Mouse (Mus musculus) kidney, embryonic 16.5 days (tissue): ENCODE measurements around the gene Apoa2. TPM values are rescaled to one million over a fixed set of nuclear protein-coding genes. Genes with fewer than 3 reads are reported as not detected.

Experiments
- ATAC-seq: fragments of 200-750 bp; cut with Nextera tagmentation; 2 replicates; pipeline ENCODE4 v1.8.0; 2017; ENCODE audit warnings: moderate TSS enrichment; ENCODE audit not compliant: low FRiP score, low TSS enrichment
- H3K27ac ChIP-seq: fragments of 300-500 bp; sonication (generic); 2 replicates; pipeline ENCODE4 v1.5.1; 2014; ENCODE audit warnings: low read length
- H3K27me3 ChIP-seq: fragments of 300-500 bp; sonication (generic); 2 replicates; pipeline ENCODE4 v1.6.1; 2014; ENCODE audit warnings: low read length, control low read depth, mixed read lengths; ENCODE audit not compliant: insufficient read depth
- H3K36me3 ChIP-seq: fragments of 300-500 bp; sonication (generic); 2 replicates; pipeline ENCODE4 v1.6.1; 2014; ENCODE audit warnings: low read length, control low read depth, mixed read lengths; ENCODE audit not compliant: insufficient read depth
- H3K4me1 ChIP-seq: fragments of 300-500 bp; sonication (generic); 2 replicates; pipeline ENCODE4 v1.6.1; 2014; ENCODE audit warnings: low read length, control low read depth, mixed read lengths; ENCODE audit not compliant: insufficient read depth
- H3K4me2 ChIP-seq: fragments of 300-500 bp; sonication (generic); replicated peaks from 2 replicates; pipeline ENCODE4 v1.6.1; 2014; ENCODE audit warnings: low read depth, low read length
- H3K4me3 ChIP-seq: fragments of 300-500 bp; sonication (generic); 2 replicates; pipeline ENCODE4 v1.5.1; 2014; ENCODE audit warnings: mild to moderate bottlenecking, low read length
- H3K9ac ChIP-seq: fragments of 300-500 bp; sonication (generic); replicated peaks from 2 replicates; pipeline ENCODE4 v1.6.1; 2014; ENCODE audit warnings: low read length
- H3K9me3 ChIP-seq: fragments of 300-500 bp; sonication (generic); 2 replicates; pipeline ENCODE4 v1.6.1; 2016; ENCODE audit warnings: low read length, control low read depth
- WGBS: fragments of 180-500 bp; shearing (Covaris S2); extraction: QIAGEN DNeasy Blood & Tissue Kit; methylation state at CpG from one replicate; pipeline ENCODE4 v1.1.7; 2014; 5-methylcytosine and 5-hydroxymethylcytosine counted together
- polyA plus RNA-seq: library from polyadenylated mRNA; unstranded; fragments of >200 nt; fragmentation: Nextera tagmentation; extraction: Ambion mirVana; gene quantifications from 2 replicates; pipeline ENCODE4 v1.2.1, GENCODE M21; 2015

Gene Apoa2
- polyA plus RNA-seq, 1 experiment from 2014 or later = 32.2 TPM

DNA sequence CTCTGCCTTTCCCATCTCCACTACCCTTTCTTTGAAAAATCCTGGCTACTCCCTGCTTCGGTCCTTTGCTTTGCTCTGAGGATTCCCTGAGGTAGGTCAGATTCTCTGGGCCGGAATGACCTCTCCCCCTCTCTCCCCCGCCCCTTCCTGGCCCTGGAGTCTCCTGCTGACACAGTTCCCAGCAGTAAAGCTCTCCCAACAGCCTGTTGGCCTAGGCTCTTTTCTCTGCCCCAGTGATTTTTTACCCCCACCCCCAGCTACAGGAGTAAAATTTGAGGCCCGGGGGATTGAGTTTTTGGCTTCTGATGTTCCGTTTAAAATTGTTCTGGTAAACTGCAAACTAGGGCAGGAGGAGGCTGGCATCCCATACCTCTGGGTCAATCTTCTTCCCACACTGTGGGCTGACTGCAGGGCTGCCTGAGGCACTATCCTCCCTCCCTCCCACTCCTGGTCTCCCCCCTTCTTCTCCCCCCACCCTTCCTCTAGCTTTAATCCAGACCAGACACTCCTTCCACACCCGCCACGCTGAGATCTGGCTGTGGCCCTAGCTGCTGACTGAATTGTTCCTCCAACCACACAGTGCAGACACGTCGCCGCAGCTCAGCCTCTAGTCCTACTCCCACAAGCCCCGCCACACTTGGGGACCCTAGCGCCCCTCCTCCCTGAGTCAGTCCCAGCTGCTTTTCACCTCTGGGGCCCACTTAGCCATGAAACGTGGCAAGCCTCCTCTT, 26.9 kb downstream of the Apoa2 start:
- Histone ChIP-seq H3K9me3 (no peaks in the 10 kb centered on the region), H3K4me3 (peak overlapping the region; percentile 45), H3K9ac (peak overlapping the region; percentile 70), H3K4me1 (peaks cover 55% of the 10 kb centered on the region), H3K27me3 (no peaks in the 10 kb centered on the region), H3K27ac (peak overlapping the region; percentile 89), H3K4me2 (peak overlapping the region; percentile 62), H3K36me3 (peaks cover 3% of the 10 kb centered on the region)
- ATAC-seq = peak; percentile 36
- 5% methylated on average over 13 of the region's 13 CpGs for WGBS

DNA sequence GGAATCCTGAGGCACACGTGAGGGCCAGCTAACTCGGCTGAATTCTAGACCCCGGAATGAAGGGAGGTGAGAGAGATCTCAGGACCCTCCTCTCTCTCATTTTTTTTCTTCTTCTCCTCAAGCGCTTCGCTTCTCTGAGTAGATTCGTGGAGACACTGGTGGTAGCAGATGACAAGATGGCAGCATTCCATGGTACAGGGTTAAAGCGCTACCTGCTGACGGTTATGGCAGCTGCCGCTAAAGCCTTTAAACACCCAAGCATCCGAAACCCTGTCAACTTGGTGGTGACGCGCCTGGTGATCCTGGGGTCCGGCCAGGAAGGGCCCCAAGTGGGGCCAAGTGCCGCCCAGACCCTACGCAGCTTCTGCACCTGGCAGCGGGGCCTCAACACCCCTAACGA, 27.6 kb downstream of the Apoa2 start:
- Histone ChIP-seq H3K36me3 (peaks cover 3% of the 10 kb centered on the region), H3K4me2 (peak overlapping the region; percentile 62), H3K9me3 (no peaks in the 10 kb centered on the region), H3K9ac (peak overlapping the region; percentile 70), H3K4me1 (peaks cover 54% of the 10 kb centered on the region), H3K27me3 (no peaks in the 10 kb centered on the region), H3K4me3 (peak overlapping the region; percentile 45), H3K27ac (peak overlapping the region; percentile 89)
- WGBS = 41% methylated on average over 17 of the region's 17 CpGs
- ATAC-seq = no peak

DNA sequence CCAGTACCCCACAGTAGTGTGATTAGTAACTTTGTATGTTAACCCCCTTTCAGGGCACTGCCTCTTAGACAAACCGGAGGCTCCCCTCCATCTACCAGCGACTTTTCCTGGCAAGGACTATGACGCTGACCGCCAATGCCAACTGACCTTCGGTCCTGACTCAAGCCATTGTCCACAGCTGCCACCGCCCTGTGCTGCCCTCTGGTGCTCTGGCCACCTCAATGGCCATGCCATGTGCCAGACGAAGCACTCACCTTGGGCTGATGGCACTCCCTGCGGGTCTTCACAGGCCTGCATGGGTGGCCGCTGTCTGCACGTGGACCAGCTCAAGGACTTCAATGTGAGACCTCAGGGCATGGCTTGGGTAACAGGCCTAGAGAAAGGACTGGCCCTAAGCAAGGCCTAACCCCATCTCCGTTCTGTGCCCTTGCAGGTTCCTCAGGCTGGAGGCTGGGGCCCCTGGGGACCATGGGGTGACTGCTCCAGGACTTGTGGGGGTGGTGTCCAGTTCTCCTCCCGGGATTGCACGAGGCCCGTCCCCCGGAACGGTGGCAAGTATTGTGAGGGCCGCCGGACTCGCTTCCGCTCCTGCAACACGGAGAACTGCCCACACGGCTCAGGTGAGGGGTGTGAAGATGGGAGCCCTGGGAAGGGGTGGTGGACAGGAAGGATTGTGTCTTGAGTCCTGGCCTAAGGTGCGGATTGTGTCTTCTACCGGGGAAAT, 31.4 kb downstream of the Apoa2 start:
- Histone ChIP-seq H3K4me2 (no peak overlapping the region), H3K9ac (no peak overlapping the region)
- 88% methylated on average over 24 of the region's 24 CpGs for WGBS

DNA sequence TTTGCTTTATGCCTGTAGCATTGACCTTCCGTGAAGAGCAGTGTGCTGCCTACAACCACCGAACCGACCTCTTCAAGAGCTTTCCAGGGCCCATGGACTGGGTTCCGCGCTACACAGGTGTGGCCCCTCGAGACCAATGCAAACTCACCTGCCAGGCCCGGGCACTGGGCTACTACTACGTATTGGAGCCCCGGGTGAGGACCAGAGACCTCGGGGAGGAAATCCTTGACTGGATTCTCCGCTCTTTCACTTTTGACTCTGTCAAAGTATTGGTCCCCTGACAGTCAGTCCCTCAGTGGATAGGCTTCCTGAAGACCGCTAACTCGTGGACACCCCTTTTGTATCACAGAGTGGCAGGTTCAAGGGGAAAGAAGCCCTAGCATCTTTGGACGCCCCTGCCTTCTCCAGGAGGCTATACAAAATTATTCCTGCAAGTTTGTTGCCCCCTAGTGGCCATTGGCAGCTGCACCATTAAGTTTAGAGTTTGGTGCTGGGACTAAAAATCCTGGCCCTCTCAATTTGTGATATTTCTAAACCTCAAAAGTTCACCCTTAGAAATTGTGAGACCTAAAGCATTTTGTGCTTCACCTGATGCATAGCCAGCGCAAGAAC, 32.2 kb downstream of the Apoa2 start:
- Histone ChIP-seq H3K27ac (no peak overlapping the region), H3K4me1 (peaks cover 13% of the 10 kb centered on the region), H3K27me3 (no peaks in the 10 kb centered on the region), H3K9ac (no peak overlapping the region), H3K36me3 (peaks cover 12% of the 10 kb centered on the region), H3K4me2 (no peak overlapping the region), H3K4me3 (no peak overlapping the region), H3K9me3 (no peaks in the 10 kb centered on the region)
- WGBS = 71% methylated on average over 15 of the region's 15 CpGs
- no peak for ATAC-seq

More for the DNA sequence above, 31.4 kb downstream of the Apoa2 start:
- ATAC-seq = no peak
- Histone ChIP-seq H3K4me1 (peaks cover 18% of the 10 kb centered on the region), H3K4me3 (no peak overlapping the region), H3K27me3 (no peaks in the 10 kb centered on the region), H3K9me3 (no peaks in the 10 kb centered on the region), H3K36me3 (peaks cover 12% of the 10 kb centered on the region), H3K27ac (no peak overlapping the region)

DNA sequence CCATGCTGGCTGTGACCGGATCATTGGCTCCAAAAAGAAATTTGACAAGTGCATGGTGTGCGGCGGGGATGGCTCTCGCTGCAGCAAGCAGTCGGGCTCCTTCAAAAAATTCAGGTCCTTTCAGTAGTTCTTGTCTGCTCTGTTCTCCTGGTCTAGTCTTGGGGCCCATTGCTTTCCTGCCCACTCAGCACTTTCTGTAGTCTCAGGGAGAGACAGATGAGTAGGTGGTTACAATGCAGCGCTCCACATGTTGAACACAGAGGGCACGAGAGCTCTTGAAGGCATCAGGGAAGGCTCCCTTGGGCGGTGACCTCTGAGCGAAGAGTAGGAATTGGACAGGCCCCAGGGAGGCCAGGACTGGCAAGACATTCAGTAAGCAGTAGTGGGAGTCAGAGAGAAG, 32.9 kb downstream of the Apoa2 start:
- 90% methylated on average over 9 of the region's 9 CpGs for WGBS
- no peak for ATAC-seq
- H3K4me3 ChIP-seq = no peak overlapping the region
- no peak overlapping the region for H3K9ac ChIP-seq
- H3K27me3 ChIP-seq = no peaks in the 10 kb centered on the region
- no peaks in the 10 kb centered on the region for H3K9me3 ChIP-seq
- no peak overlapping the region for H3K27ac ChIP-seq
- peaks cover 11% of the 10 kb centered on the region for H3K4me1 ChIP-seq
- peaks cover 12% of the 10 kb centered on the region for H3K36me3 ChIP-seq
- no peak overlapping the region for H3K4me2 ChIP-seq

DNA sequence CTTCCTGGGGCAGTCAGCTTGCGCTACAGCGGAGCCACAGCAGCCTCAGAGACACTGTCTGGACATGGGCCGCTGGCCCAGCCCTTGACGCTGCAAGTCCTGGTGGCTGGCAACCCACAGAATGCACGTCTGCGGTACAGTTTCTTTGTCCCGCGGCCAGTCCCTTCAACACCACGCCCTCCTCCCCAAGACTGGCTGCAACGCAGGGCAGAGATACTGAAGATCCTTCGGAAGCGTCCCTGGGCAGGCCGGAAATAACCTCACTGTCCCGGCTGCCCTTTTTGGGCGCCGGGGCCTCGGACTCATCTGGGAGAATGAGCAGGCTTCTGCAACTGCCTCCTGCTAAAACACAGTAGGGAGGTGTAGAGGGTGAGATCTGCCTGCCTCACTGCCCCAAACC, 34.1 kb downstream of the Apoa2 start:
- Histone ChIP-seq H3K27ac (no peak overlapping the region), H3K27me3 (no peaks in the 10 kb centered on the region), H3K4me1 (peaks cover 8% of the 10 kb centered on the region), H3K4me2 (no peak overlapping the region), H3K9me3 (no peaks in the 10 kb centered on the region), H3K9ac (no peak overlapping the region), H3K4me3 (no peak overlapping the region), H3K36me3 (peaks cover 12% of the 10 kb centered on the region)
- 83% methylated on average over 17 of the region's 17 CpGs for WGBS
- no peak for ATAC-seq

DNA sequence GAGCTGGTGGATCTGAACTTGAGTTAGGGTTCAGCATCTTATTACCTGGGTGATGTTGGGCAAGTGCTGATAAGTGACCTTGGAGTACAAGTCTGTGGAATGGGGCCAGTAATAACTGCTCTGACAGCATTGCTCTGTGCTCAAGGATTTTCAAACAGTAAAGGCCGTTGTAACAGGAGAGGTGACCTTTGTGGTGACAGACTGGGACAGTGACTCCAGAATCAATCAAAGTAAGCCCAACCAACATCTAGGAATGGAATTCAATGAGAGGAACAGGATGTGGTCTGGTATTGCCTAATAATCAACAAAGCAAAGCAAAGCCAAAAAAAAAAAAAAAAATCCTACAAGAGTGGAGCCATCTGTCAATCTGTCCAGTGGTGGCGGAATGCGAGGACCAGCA, 35.5 kb downstream of the Apoa2 start:
- Histone ChIP-seq H3K9me3 (no peaks in the 10 kb centered on the region), H3K9ac (no peak overlapping the region), H3K27ac (no peak overlapping the region), H3K4me3 (no peak overlapping the region), H3K4me2 (no peak overlapping the region), H3K4me1 (peaks cover 8% of the 10 kb centered on the region), H3K27me3 (no peaks in the 10 kb centered on the region), H3K36me3 (peaks cover 9% of the 10 kb centered on the region; the same call in 1 of the 2 replicates)
- ATAC-seq = no peak
- 44% methylated on average over 3 of the region's 3 CpGs for WGBS

DNA sequence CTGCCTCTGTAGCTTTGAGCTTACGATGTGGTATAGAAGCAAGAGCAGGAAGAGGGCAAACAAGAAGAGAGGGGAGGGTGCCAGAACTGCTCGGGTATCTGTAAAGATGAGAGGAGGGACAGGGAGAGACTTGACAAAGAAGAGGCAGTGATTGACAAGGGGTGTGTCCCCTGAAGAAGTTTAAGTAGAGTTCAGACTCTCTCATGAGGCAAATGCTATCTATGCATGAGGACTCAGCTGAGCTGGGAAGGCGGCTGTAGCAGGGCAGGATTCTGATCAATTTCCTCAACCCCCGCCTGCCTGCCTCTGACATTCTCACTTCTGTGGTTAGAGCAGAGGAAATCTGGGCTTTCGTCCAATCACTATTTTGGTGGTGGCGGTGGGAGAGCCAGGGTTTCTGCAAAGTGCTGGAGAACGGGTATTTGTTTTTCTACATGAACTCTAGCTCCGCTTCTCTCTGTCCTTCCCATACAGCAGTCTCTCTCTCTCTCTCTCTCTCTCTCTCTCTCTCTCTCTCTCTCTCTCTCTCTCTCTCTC, 37.8 kb downstream of the Apoa2 start:
- ATAC-seq = peak; percentile 85
- Histone ChIP-seq H3K4me2 (peak overlapping the region; percentile 28), H3K27ac (peak overlapping the region; percentile 90), H3K4me1 (peaks cover 8% of the 10 kb centered on the region), H3K9me3 (no peaks in the 10 kb centered on the region), H3K4me3 (peak overlapping the region; percentile 19), H3K36me3 (peaks cover 6% of the 10 kb centered on the region; the same call in 1 of the 2 replicates), H3K9ac (peak overlapping the region; percentile 58), H3K27me3 (no peaks in the 10 kb centered on the region)
- 4% methylated on average over 8 of the region's 8 CpGs for WGBS

DNA sequence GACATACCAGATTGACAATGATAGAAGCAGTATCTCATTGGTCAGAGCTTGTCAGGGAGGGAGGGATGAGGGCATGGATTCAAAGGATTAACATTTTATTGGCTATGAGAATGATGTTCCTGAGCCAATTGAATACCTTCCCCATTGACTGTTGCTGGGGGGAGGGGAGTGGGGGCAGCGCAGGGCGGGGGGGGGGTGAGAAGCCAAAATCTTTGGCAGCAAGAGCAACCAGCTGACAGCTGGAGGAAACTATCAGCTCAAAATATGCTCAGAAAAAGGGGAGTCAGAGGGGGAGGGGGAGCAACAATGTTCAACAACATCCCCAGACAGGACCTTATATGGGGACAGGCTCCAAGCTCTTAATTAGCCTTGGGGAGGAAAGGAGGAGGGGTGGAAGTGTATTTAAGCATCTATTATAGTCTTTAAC, 38.3 kb downstream of the Apoa2 start:
- Histone ChIP-seq H3K4me1 (peaks cover 8% of the 10 kb centered on the region), H3K9ac (no peak overlapping the region), H3K27ac (peak overlapping the region; percentile 94), H3K27me3 (no peaks in the 10 kb centered on the region), H3K4me3 (no peak overlapping the region), H3K36me3 (peaks cover 5% of the 10 kb centered on the region; the same call in 1 of the 2 replicates), H3K4me2 (peak overlapping the region; percentile 28), H3K9me3 (no peaks in the 10 kb centered on the region)
- WGBS = 8% methylated on average over 2 of the region's 2 CpGs
- ATAC-seq = peak; percentile 89
